Mouse (Mus musculus) midbrain, embryonic 16.5 days (tissue): ENCODE results near the gene Ehd2. TPM values are rescaled to one million over a fixed set of nuclear protein-coding genes. Genes with fewer than 3 reads are reported as not detected.

Experiments
- ATAC-seq: fragments of 200-750 bp; cut with Nextera tagmentation; 2 replicates; pipeline ENCODE4 v1.8.0; 2017; ENCODE audit warnings: moderate TSS enrichment
- H3K27ac ChIP-seq: fragments of 300-500 bp; sonication (generic); 2 replicates; pipeline ENCODE4 v1.5.1; 2014; ENCODE audit warnings: mild to moderate bottlenecking, low read length, mixed read lengths
- H3K27me3 ChIP-seq: fragments of 300-500 bp; sonication (generic); 2 replicates; pipeline ENCODE4 v1.6.1; 2014; ENCODE audit warnings: low read depth, low read length, mixed read lengths; ENCODE audit not compliant: control insufficient read depth, insufficient read depth
- H3K36me3 ChIP-seq: fragments of 300-500 bp; sonication (generic); 2 replicates; pipeline ENCODE4 v1.6.1; 2014; ENCODE audit warnings: mild to moderate bottlenecking, low read length, moderate library complexity, mixed read lengths; ENCODE audit not compliant: control insufficient read depth, insufficient read depth
- H3K4me1 ChIP-seq: fragments of 300-500 bp; sonication (generic); 2 replicates; pipeline ENCODE4 v1.6.1; 2014; ENCODE audit warnings: mild to moderate bottlenecking, low read length, mixed read lengths; ENCODE audit not compliant: control insufficient read depth, insufficient read depth
- H3K4me2 ChIP-seq: fragments of 300-500 bp; sonication (generic); 2 replicates; pipeline ENCODE4 v1.6.1; 2014; ENCODE audit warnings: mild to moderate bottlenecking, low read length, mixed read lengths
- H3K4me3 ChIP-seq: fragments of 300-500 bp; sonication (generic); 2 replicates; pipeline ENCODE4 v1.5.1; 2014; ENCODE audit warnings: low read depth, mild to moderate bottlenecking, low read length, moderate library complexity, mixed read lengths
- H3K9ac ChIP-seq: fragments of 300-500 bp; sonication (generic); 2 replicates; pipeline ENCODE4 v1.6.1; 2014; ENCODE audit warnings: low read depth, low read length, mixed read lengths
- H3K9me3 ChIP-seq: fragments of 300-500 bp; sonication (generic); replicated peaks from 2 replicates; pipeline ENCODE4 v1.6.1; 2014; ENCODE audit warnings: mild to moderate bottlenecking, low read length, mixed read lengths; ENCODE audit not compliant: control insufficient read depth, poor library complexity, severe bottlenecking
- WGBS: fragments of 180-500 bp; shearing (Covaris S2); extraction: QIAGEN DNeasy Blood & Tissue Kit; methylation state at CpG from one replicate; pipeline ENCODE4 v1.1.7; 2014; 5-methylcytosine and 5-hydroxymethylcytosine counted together
- polyA plus RNA-seq: library from polyadenylated mRNA; unstranded; fragments of >200 nt; fragmentation: Nextera tagmentation; extraction: Ambion mirVana; gene quantifications from 2 replicates; pipeline ENCODE4 v1.2.1, GENCODE M21; 2015

Ehd2 gene
- polyA plus RNA-seq, 1 experiment from 2014 or later = 4.9 TPM

DNA sequence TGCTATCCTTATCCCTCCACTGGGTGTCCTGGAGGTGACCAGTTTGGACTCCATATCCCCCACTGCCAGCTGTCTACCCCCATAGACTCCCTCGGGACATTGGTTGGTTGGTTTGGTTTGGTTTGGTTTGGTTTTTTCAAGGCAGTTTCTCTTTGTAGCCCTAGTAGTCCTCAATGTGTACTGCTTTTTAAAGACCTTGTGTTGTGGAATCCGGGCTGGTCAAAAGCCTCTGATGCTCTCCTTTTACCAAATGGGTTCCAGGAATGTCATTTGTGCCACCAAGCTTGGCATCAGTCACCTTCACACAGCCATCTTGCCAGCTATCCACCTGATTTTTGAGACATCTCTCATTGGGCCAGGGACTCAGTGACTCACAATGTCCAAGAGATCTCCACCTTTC, 52.6 kb downstream of the Ehd2 start:
- 93% methylated on average over 2 of the region's 2 CpGs for WGBS
- no peak overlapping the region for H3K27ac ChIP-seq
- no peak for ATAC-seq

DNA sequence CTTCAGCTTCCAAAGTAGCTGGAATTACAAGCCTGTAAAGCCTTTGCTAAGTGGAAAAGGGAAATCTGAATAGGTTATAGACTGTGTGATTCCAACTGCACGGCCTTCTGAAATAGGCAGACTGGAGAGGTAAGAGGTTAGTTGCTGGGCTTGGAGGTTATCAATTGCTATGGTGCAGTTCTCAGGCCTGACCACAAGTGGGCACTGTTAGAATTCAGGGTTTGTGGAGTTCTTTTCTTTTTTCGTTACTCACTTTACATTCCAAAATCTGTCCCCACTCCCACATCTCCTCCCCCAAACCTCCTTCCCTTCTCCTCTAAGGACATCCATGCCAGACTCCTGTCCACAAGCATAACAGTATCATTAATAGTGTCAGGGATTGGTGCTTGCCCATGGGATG, 53.1 kb downstream of the Ehd2 start:
- Histone ChIP-seq H3K9ac (no peak overlapping the region), H3K36me3 (peaks cover 14% of the 10 kb centered on the region; the same call in 1 of the 2 replicates), H3K4me3 (no peak overlapping the region), H3K27me3 (no peaks in the 10 kb centered on the region), H3K4me1 (no peaks in the 10 kb centered on the region), H3K9me3 (no peaks in the 10 kb centered on the region), H3K4me2 (no peak overlapping the region), H3K27ac (no peak overlapping the region)
- ATAC-seq = no peak
- 46% methylated on average over 2 of the region's 2 CpGs for WGBS

More for the DNA sequence above, 52.6 kb downstream of the Ehd2 start:
- Histone ChIP-seq H3K36me3 (peaks cover 19% of the 10 kb centered on the region), H3K9me3 (no peaks in the 10 kb centered on the region), H3K9ac (no peak overlapping the region), H3K27me3 (no peaks in the 10 kb centered on the region), H3K4me3 (no peak overlapping the region), H3K4me1 (no peaks in the 10 kb centered on the region), H3K4me2 (no peak overlapping the region)

DNA sequence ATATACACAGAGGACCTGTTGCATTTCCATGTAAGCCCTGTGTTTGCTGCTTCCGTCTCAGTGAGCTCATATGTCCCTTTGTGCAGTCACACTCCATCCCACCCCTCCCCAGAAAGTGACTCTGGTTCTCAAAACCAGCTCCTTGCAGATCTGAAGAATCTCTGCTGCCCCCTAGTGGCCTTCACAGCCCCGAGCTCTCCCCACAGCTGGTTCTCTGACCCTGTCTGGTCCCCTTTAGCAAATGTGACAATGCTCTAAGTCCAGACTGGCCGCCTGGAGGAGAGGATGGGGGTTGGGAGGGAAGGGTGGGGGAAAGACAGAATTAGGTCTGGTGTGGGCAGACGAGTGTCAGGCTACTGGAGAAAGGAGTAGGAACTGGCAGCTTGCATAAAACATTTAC, 55.2 kb downstream of the Ehd2 start:
- H3K9me3 ChIP-seq = no peaks in the 10 kb centered on the region
- H3K4me2 ChIP-seq = no peak overlapping the region
- H3K27me3 ChIP-seq = no peaks in the 10 kb centered on the region
- no peak overlapping the region for H3K4me3 ChIP-seq
- H3K36me3 ChIP-seq = peaks cover 3% of the 10 kb centered on the region; the same call in 1 of the 2 replicates
- no peak overlapping the region for H3K9ac ChIP-seq
- ATAC-seq = peak; percentile 59
- H3K4me1 ChIP-seq = no peaks in the 10 kb centered on the region
- H3K27ac ChIP-seq = no peak overlapping the region
- WGBS = 1% methylated on average over 4 of the region's 4 CpGs

DNA sequence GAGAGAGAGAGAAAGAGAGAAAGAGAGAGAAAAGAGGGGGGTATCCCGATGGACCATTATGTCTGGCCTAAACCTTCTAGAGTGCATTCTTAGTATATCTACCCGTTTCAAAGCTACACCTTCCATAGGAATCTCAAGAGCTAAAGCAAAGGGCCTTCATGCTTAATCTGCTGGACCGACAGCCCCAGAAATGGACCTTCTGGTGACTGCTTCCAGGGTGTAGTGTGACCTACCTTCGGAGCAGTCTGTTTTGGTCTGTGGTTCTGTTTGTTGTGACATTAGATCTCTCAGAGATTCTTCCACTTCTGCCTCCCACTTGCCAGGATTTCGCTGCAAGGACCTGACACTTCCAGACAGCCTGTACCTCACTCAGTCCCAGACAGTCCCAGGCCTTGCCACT, 56.8 kb downstream of the Ehd2 start:
- WGBS = 89% methylated on average over 5 of the region's 5 CpGs
- H3K4me1 ChIP-seq = no peaks in the 10 kb centered on the region

DNA sequence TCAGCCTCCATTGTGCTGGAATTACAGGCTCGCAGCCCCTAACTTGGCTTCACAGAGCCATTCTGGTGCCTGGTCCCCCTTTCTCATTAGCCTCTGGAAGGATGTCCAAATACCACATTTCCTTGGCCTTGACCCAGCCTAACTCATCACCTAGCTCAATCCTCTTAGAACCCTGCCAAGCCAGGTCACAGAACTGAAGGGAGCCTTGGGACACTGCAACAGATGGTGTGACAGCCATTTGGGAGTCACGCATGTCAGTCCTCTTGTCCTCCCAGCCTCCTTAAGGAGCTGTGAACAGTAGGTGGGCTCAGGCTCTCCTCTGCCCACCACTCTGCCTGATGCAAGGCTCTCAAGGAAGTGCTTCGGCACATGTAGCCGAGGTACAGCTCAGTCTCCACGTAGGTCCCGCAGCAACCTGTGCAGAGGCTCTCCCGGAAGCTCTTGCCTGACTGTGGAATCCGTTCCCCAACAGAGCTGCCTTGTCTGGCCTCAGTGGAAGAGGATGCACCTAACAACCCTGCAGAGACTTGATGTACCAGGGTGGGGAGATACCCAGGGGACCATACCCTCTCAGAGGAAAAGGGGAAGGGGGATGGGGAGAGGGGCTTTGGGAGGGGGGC, 59.3 kb downstream of the Ehd2 start:
- no peak overlapping the region for H3K4me3 ChIP-seq
- no peaks in the 10 kb centered on the region for H3K36me3 ChIP-seq
- H3K4me1 ChIP-seq = no peaks in the 10 kb centered on the region
- H3K9ac ChIP-seq = no peak overlapping the region
- WGBS = 81% methylated on average over 8 of the region's 8 CpGs
- ATAC-seq = no peak
- H3K4me2 ChIP-seq = no peak overlapping the region
- no peaks in the 10 kb centered on the region for H3K27me3 ChIP-seq
- H3K9me3 ChIP-seq = no peaks in the 10 kb centered on the region
- no peak overlapping the region for H3K27ac ChIP-seq

More for the DNA sequence above, 56.8 kb downstream of the Ehd2 start:
- H3K4me2 ChIP-seq = no peak overlapping the region
- H3K4me3 ChIP-seq = no peak overlapping the region
- no peak for ATAC-seq
- H3K27me3 ChIP-seq = no peaks in the 10 kb centered on the region
- no peak overlapping the region for H3K9ac ChIP-seq
- H3K27ac ChIP-seq = no peak overlapping the region
- H3K9me3 ChIP-seq = no peaks in the 10 kb centered on the region
- no peaks in the 10 kb centered on the region for H3K36me3 ChIP-seq

DNA sequence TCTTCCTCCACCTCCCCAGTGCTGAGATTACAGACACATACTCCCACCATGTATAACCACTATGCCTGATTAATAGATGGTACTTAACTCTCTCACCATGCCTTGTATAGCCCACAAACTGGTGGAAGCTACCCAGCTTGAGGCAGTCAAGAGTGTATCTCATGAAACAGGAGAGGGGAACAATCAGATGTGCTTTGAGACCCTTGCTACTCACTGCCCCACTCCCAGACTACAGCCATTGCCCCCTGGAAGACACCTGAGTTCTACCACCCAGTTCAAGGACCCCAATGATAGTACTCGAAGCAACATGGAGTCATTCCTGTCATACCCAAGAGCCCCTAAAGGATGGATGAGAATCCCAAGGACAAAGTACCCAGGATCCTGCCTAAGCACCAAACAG, 60.8 kb downstream of the Ehd2 start:
- WGBS = 90% methylated on average over 1 of the region's 1 CpGs
- ATAC-seq = no peak
- Histone ChIP-seq H3K27me3 (no peaks in the 10 kb centered on the region), H3K9me3 (no peaks in the 10 kb centered on the region), H3K4me2 (no peak overlapping the region), H3K36me3 (no peaks in the 10 kb centered on the region), H3K27ac (no peak overlapping the region), H3K4me1 (no peaks in the 10 kb centered on the region), H3K4me3 (no peak overlapping the region), H3K9ac (no peak overlapping the region)

DNA sequence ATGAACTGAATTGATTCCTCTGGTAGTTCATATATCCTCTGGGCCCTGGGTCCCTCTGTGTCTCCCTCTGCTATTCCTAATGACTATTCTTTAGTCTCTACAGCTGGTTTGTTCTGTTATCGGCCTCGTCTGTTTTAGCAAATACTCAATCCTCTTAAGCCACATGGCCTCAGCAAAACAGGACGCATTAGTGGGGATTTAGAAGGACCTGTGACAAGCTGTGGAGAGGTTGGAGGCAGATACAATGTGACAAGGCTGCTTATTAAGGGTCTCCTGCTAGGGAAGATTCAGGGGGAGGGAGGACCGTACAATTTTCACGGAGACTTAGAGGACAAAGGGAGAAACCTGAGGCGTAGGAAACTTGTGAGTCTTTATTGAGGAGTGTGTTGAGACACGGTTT, 61.5 kb downstream of the Ehd2 start:
- no peak overlapping the region for H3K27ac ChIP-seq
- H3K36me3 ChIP-seq = no peaks in the 10 kb centered on the region
- H3K4me3 ChIP-seq = no peak overlapping the region
- H3K9me3 ChIP-seq = no peaks in the 10 kb centered on the region
- no peak overlapping the region for H3K4me2 ChIP-seq
- no peak for ATAC-seq
- H3K9ac ChIP-seq = no peak overlapping the region
- WGBS = 31% methylated on average over 7 of the region's 7 CpGs
- no peaks in the 10 kb centered on the region for H3K4me1 ChIP-seq
- no peaks in the 10 kb centered on the region for H3K27me3 ChIP-seq

DNA sequence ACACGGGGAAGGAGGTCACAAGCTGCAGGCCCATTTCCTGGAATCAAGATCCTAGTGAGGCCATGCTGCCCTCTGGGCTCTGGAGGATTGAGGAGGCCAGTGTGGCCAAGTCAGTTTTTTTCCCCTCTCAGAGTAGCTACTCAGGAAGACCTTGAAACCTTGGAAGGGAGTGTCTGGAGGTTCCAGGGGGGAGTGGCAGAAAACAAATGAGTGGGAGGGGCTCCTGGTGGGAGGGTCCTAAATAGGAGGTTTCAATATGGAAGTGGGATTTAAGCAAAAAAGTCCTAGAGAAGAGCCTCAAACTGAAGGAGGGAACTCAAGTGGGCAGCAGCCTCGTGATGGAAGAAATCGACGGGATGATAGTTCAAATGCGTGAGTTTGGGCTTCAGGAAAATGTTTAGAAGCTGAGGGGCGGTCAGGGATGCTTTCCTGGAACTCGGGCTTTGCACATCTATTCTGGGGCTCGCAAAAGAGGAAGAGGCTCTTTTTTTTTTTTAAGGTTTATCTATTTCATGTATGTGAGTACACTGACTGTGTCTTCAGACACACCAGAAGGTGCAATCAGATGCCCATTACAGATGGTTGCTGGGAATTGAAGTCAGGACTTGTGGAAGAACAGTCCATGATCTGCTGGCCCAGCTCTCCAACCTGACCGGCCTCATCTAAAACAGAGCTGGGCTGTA, 65.9 kb downstream of the Ehd2 start:
- Histone ChIP-seq H3K4me3 (no peak overlapping the region), H3K9ac (no peak overlapping the region), H3K27ac (no peak overlapping the region), H3K4me2 (no peak overlapping the region), H3K4me1 (no peaks in the 10 kb centered on the region), H3K36me3 (no peaks in the 10 kb centered on the region), H3K27me3 (no peaks in the 10 kb centered on the region), H3K9me3 (no peaks in the 10 kb centered on the region)
- no peak for ATAC-seq
- WGBS = 81% methylated on average over 9 of the region's 9 CpGs
